Mouse (Mus musculus): ENCODE measurements around the gene Cabp4. TPM values are rescaled to one million over a fixed set of nuclear protein-coding genes. Genes with fewer than 3 reads are reported as not detected.

The Cabp4 gene
- polyA plus RNA-seq, 1 experiment: 0.60 TPM

DNA sequence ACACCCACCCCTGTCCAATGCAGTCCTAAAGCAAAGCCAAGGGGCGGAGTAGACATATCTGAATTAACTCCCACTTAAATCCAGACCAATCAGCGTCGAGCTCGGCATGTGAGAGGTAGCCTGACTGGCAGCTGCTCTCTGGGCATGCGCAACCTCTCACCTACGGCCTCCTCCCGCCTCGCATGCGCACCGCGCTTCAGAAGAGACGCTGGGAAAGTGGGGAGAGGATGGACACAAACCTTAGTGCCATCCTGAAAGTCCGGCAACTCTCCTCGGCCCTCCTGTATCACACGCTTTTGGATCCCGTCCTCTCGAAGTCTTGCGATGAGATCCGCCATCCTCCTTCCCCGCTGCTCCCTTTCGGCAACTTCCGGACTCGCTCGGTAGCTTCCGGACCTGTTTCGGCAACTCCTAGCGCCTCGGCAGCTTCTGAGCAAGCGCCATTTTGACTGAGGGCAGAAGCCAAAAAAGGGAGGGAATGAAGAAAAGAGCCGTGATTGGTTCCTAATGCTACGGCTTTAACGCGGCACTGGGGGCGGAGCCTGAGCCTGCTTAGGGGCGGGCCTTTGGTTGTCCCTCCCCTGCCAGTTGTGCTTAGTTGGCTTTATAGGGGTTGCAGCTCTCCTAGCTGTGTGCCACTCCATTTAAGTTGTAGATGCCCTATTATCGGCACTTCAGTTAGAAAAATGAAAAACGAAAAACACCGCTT, 22.6 kb downstream of the Cabp4 start:
- Histone ChIP-seq H3K27ac (ENCODE audit: control insufficient read depth, insufficient read depth, low read depth, low read length, poor library complexity) (peak overlapping the region; percentile 89), H3K4me1 (ENCODE audit: control insufficient read depth, insufficient read depth, low read length) (peaks cover 10% of the 10 kb centered on the region), H3K4me3 (replicated peaks; ENCODE audit: control insufficient read depth, low read depth, low read length) (peak overlapping the region; percentile 68)
- no peak; the same call in 1 of the 2 replicates for TF ChIP-seq CTCF (IDR thresholded peaks at IDR 0.05; ENCODE audit: control insufficient read depth, insufficient read depth, low read length)
- peak; percentile 73; the same call in 1 of the 2 replicates for TF ChIP-seq POLR2A (IDR thresholded peaks at IDR 0.05; ENCODE audit: borderline replicate concordance, control insufficient read depth, low read depth, low read length)
- WGBS: 2% methylated on average over 38 of the region's 38 CpGs

DNA sequence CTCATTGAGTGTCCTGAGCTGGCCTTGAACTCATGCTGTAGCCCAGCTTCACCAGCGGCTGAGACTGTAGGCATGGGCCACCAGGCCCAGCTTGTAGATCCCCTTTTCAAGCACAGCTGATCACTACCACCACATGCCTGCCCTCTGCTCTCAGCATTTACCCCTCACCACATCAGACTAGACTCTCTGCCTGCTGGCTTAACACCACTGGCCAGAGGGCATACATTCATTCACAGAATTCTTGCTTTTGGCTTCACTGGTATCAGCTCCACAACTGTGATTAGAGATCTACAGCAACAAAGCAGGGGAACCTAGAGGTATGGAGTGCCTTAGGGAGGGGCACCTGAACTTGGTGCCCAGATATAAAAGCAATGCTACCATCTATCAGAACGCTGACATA, 23.3 kb downstream of the Cabp4 start:
- TF ChIP-seq CTCF (IDR thresholded peaks at IDR 0.05; ENCODE audit: control insufficient read depth, insufficient read depth, low read length): no peak
- H3K4me3 ChIP-seq (replicated peaks; ENCODE audit: control insufficient read depth, low read depth, low read length): peak overlapping the region; percentile 17
- 61% methylated on average over 2 of the region's 2 CpGs for WGBS
- peak overlapping the region; percentile 48 for H3K27ac ChIP-seq (ENCODE audit: control insufficient read depth, insufficient read depth, low read depth, low read length, poor library complexity)
- peaks cover 10% of the 10 kb centered on the region for H3K4me1 ChIP-seq (ENCODE audit: control insufficient read depth, insufficient read depth, low read length)

DNA sequence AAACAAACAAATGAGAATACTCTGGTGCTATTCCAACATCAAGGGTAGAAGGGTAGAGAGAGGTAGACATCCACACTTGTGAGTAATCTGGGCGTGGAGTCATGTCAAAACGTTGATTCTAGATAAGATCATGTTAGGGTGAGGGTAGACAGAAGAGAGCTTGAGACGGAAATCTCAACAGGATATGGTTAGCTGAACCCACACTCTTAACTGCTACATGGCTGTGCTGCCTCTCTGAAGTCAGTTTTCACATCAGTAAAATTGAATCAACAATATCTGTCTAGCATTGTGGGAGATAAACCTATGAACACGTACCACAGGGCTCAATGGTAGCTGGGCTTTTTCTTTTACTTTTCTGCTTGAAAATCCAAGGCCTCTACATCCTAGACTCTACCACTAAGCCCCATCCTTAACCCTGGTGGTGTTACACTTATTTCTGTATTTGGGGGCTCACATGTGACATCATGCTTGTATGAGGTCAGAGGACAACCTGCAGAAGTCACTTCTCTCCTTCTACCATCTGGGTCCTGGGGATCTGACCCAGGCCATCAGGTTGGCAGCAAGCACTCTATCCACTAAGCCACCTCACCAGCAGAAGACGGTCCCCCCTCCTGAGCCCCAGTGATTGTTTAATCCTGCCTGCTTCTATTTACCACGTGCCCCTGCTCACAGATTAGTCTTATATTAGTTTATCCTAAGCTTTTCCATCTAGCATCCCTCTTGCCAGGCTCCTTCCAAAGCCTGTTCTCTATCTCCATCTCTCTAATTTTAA, 23.9 kb downstream of the Cabp4 start:
- no peak for TF ChIP-seq POLR2A (IDR thresholded peaks at IDR 0.05; ENCODE audit: borderline replicate concordance, control insufficient read depth, low read depth, low read length)
- no peak for TF ChIP-seq CTCF (IDR thresholded peaks at IDR 0.05; ENCODE audit: control insufficient read depth, insufficient read depth, low read length)

DNA sequence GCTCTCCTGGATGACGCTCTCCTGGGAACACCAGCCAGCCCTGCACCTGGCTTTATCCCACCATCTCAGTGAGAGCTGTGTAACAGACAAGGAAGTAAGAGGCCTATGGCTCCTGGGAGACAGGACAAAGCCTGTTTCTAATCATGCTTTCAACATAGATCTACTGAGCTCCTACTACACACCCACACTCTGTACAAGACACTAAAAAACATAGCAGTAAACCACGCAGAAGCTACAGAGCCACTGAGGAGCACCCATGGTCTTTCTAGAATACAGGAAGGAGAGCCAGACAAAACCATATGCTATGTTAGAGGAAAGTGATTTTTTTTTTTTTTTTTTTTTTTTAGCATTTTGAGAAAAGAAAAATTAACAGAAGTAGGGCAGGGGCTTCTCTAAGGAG, 25.5 kb downstream of the Cabp4 start:
- 82% methylated on average over 2 of the region's 2 CpGs for WGBS
- TF ChIP-seq CTCF (IDR thresholded peaks at IDR 0.05; ENCODE audit: control insufficient read depth, insufficient read depth, low read length) (no peak), POLR2A (IDR thresholded peaks at IDR 0.05; ENCODE audit: borderline replicate concordance, control insufficient read depth, low read depth, low read length) (no peak)
- Histone ChIP-seq H3K4me3 (replicated peaks; ENCODE audit: control insufficient read depth, low read depth, low read length) (no peak overlapping the region), H3K27ac (ENCODE audit: control insufficient read depth, insufficient read depth, low read depth, low read length, poor library complexity) (no peak overlapping the region), H3K4me1 (ENCODE audit: control insufficient read depth, insufficient read depth, low read length) (peaks cover 12% of the 10 kb centered on the region)

More for the DNA sequence above, 23.9 kb downstream of the Cabp4 start:
- H3K27ac ChIP-seq (ENCODE audit: control insufficient read depth, insufficient read depth, low read depth, low read length, poor library complexity): peak overlapping the region; percentile 48; the same call in 1 of the 2 replicates
- H3K4me3 ChIP-seq (replicated peaks; ENCODE audit: control insufficient read depth, low read depth, low read length): no peak overlapping the region
- WGBS: 35% methylated on average over 6 of the region's 6 CpGs
- peaks cover 10% of the 10 kb centered on the region for H3K4me1 ChIP-seq (ENCODE audit: control insufficient read depth, insufficient read depth, low read length)

DNA sequence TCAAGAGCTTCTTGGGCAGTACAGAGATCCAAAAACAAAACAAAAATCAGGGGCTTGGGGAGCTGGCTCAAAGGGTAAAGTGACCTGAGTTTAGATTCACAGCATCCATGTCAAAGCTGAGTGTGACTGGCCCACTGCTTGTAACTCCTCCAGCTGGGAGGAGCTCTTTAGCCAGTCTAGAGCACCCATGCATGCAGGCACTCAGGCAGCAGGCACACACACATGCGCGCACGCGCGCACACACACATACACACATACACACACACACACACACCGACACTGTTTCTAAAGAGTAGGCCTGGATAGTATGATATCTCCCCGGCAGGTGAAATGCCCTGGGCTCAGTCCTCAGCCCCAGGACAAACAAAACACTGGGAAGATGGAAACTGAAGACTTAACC, 26.8 kb downstream of the Cabp4 start:
- no peak overlapping the region for H3K4me3 ChIP-seq (replicated peaks; ENCODE audit: control insufficient read depth, low read depth, low read length)
- 86% methylated on average over 7 of the region's 7 CpGs for WGBS
- TF ChIP-seq POLR2A (IDR thresholded peaks at IDR 0.05; ENCODE audit: borderline replicate concordance, control insufficient read depth, low read depth, low read length) (no peak), CTCF (IDR thresholded peaks at IDR 0.05; ENCODE audit: control insufficient read depth, insufficient read depth, low read length) (no peak)
- no peak overlapping the region for H3K27ac ChIP-seq (ENCODE audit: control insufficient read depth, insufficient read depth, low read depth, low read length, poor library complexity)
- peaks cover 24% of the 10 kb centered on the region for H3K4me1 ChIP-seq (ENCODE audit: control insufficient read depth, insufficient read depth, low read length)

DNA sequence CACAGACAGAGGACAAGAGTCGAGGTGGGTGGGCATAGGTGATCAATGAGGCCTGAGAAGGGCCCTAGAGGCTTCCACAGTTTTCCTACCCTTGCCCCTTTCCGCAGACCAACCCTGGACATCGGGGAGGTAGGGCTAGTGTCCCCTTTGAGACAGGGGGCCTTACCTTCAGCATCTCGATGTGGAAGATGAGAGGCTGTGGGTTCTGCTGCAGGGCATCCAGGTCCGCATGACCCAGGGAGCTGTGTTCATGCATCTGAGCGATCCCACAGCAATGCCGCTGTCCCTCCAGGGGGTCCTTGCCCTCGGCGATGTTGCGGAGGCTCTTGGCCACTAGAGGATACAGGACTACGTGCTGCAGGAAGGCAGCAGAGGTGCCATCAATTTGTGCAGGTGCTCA, 28.0 kb downstream of the Cabp4 start:
- TF ChIP-seq CTCF (IDR thresholded peaks at IDR 0.05; ENCODE audit: control insufficient read depth, insufficient read depth, low read length) (no peak), POLR2A (IDR thresholded peaks at IDR 0.05; ENCODE audit: borderline replicate concordance, control insufficient read depth, low read depth, low read length) (no peak)
- WGBS: 90% methylated on average over 11 of the region's 11 CpGs
- no peak overlapping the region for H3K4me3 ChIP-seq (replicated peaks; ENCODE audit: control insufficient read depth, low read depth, low read length)
- peaks cover 28% of the 10 kb centered on the region for H3K4me1 ChIP-seq (ENCODE audit: control insufficient read depth, insufficient read depth, low read length)
- H3K27ac ChIP-seq (ENCODE audit: control insufficient read depth, insufficient read depth, low read depth, low read length, poor library complexity): no peak overlapping the region

DNA sequence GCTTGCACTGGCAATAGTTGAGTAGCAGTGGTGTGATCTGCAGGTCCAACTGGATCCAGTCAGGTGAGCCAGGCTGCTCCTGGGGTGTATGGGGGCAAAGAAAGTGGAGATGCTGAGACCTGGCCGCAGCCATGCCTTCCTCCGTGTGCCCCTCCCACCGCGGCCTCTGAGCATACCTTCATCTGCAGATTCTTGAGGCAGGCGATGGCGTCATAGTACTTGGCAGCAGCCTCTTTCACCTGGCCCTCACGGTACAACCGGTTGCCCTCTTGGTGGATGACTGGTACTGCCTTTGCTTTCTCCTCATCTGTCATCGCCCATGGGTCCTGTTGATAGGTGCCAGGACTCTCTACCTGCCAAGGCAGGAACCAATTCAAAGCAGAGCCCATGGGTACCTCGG, 28.7 kb downstream of the Cabp4 start:
- no peak for TF ChIP-seq POLR2A (IDR thresholded peaks at IDR 0.05; ENCODE audit: borderline replicate concordance, control insufficient read depth, low read depth, low read length)
- TF ChIP-seq CTCF (IDR thresholded peaks at IDR 0.05; ENCODE audit: control insufficient read depth, insufficient read depth, low read length): no peak
- no peak overlapping the region for H3K27ac ChIP-seq (ENCODE audit: control insufficient read depth, insufficient read depth, low read depth, low read length, poor library complexity)
- WGBS: 96% methylated on average over 10 of the region's 10 CpGs
- H3K4me3 ChIP-seq (replicated peaks; ENCODE audit: control insufficient read depth, low read depth, low read length): no peak overlapping the region
- H3K4me1 ChIP-seq (ENCODE audit: control insufficient read depth, insufficient read depth, low read length): peaks cover 26% of the 10 kb centered on the region

DNA sequence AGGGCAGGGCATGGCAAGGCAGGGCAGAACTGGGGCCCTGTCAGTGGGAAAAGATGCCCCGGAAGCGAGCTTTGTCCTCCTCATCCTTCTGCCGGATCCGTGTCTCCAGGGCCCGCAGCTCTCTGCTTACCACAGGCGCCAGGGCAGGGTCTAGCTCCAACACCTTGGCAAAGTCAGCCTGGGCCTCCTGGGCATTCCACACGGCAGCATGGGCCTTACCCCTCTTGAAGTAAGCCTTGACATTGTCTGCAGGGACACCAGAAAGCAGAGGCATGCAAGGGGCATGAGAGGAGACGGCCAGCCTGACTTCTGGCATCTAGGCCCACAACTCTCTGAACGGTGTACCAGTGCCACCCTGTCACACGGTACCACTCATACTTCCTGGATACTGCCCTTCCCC, 29.3 kb downstream of the Cabp4 start:
- H3K27ac ChIP-seq (ENCODE audit: control insufficient read depth, insufficient read depth, low read depth, low read length, poor library complexity): peak overlapping the region; percentile 94
- no peak for TF ChIP-seq CTCF (IDR thresholded peaks at IDR 0.05; ENCODE audit: control insufficient read depth, insufficient read depth, low read length)
- TF ChIP-seq POLR2A (IDR thresholded peaks at IDR 0.05; ENCODE audit: borderline replicate concordance, control insufficient read depth, low read depth, low read length): no peak
- peaks cover 26% of the 10 kb centered on the region for H3K4me1 ChIP-seq (ENCODE audit: control insufficient read depth, insufficient read depth, low read length)
- H3K4me3 ChIP-seq (replicated peaks; ENCODE audit: control insufficient read depth, low read depth, low read length): no peak overlapping the region
- 71% methylated on average over 10 of the region's 10 CpGs for WGBS
